Mouse (Mus musculus) forebrain, embryonic 11.5 days (tissue): ENCODE measurements around the gene Mtmr14. TPM values are rescaled to one million over a fixed set of nuclear protein-coding genes. Genes with fewer than 3 reads are reported as not detected.

Experiments used
- ATAC-seq: fragments of 200-750 bp; cut with Nextera tagmentation; replicated peaks from 2 replicates; pipeline ENCODE4 v1.8.0; 2017; ENCODE audit warnings: moderate TSS enrichment; ENCODE audit not compliant: low FRiP score
- DNase-seq: peaks from one replicate; pipeline ENCODE4 v3.0.0-alpha.2; 2017; ENCODE audit warnings: low spot score
- H3K27ac ChIP-seq: fragments of 300-500 bp; sonication (generic); 2 replicates; pipeline ENCODE4 v1.5.1; 2014; ENCODE audit warnings: low read depth, low read length
- H3K27me3 ChIP-seq: fragments of 300-500 bp; sonication (generic); 2 replicates; pipeline ENCODE4 v1.6.1; 2014; ENCODE audit warnings: mild to moderate bottlenecking, low read length, mixed read lengths; ENCODE audit not compliant: control insufficient read depth, insufficient read depth
- H3K36me3 ChIP-seq: fragments of 300-500 bp; sonication (generic); 2 replicates; pipeline ENCODE4 v1.6.1; 2014; ENCODE audit warnings: mild to moderate bottlenecking, low read length, moderate library complexity, mixed read lengths; ENCODE audit not compliant: control insufficient read depth, insufficient read depth
- H3K4me1 ChIP-seq: fragments of 300-500 bp; sonication (generic); replicated peaks from 2 replicates; pipeline ENCODE4 v1.6.1; 2014; ENCODE audit warnings: low read length, mixed read lengths; ENCODE audit not compliant: control insufficient read depth, insufficient read depth
- H3K4me2 ChIP-seq: fragments of 300-500 bp; sonication (generic); 2 replicates; pipeline ENCODE4 v1.6.1; 2014; ENCODE audit warnings: low read depth, mild to moderate bottlenecking, low read length, moderate library complexity, mixed read lengths; ENCODE audit not compliant: severe bottlenecking
- H3K4me3 ChIP-seq: fragments of 300-500 bp; sonication (generic); 2 replicates; pipeline ENCODE4 v1.5.1; 2014; ENCODE audit warnings: low read depth, low read length
- H3K9ac ChIP-seq: fragments of 300-500 bp; sonication (generic); 2 replicates; pipeline ENCODE4 v1.6.1; 2014; ENCODE audit warnings: low read length
- H3K9me3 ChIP-seq: fragments of 300-500 bp; sonication (generic); 2 replicates; pipeline ENCODE4 v1.6.1; 2016; ENCODE audit warnings: low read length, mixed read lengths; ENCODE audit not compliant: control insufficient read depth
- WGBS: fragments of 180-500 bp; shearing (Covaris S2); extraction: QIAGEN DNeasy Blood & Tissue Kit; methylation state at CpG from one replicate; pipeline ENCODE4 v1.1.7; 2014; 5-methylcytosine and 5-hydroxymethylcytosine counted together
- polyA plus RNA-seq: library from polyadenylated mRNA; unstranded; fragments of >200 nt; fragmentation: Nextera tagmentation; extraction: Ambion mirVana; gene quantifications from 2 replicates; pipeline ENCODE4 v1.2.1, GENCODE M21; 2014

Gene Mtmr14
- polyA plus RNA-seq, 1 experiment from 2014 or later = 50.8 TPM

DNA sequence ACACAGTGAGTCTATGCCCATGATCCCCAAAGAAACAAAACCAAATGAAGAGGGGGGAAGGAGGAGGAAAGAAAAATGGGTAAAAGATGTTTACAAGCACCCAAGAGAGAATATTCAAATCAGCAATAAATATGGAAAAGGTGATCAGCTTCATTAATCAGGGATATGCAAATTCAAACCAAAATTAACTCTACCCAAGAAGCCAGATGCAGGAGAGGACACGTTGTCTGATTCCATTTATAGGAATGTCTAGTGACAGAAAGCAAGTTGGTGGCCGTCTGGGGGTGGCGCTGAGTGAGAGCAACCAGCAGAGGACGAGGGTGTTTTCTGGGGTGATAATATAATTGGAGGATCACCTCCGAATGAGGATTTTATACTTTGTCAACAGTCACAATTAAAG is 2.5 kb upstream of the Mtmr14 start:
- no peaks in the 10 kb centered on the region for H3K9me3 ChIP-seq
- DNase-seq = no peak
- no peak overlapping the region for H3K4me3 ChIP-seq
- no peak overlapping the region for H3K27ac ChIP-seq
- ATAC-seq = no peak
- H3K27me3 ChIP-seq = no peaks in the 10 kb centered on the region
- H3K9ac ChIP-seq = no peak overlapping the region
- peaks cover 5% of the 10 kb centered on the region; the same call in 1 of the 2 replicates for H3K4me1 ChIP-seq
- no peaks in the 10 kb centered on the region for H3K36me3 ChIP-seq
- WGBS = 71% methylated on average over 5 of the region's 5 CpGs
- H3K4me2 ChIP-seq = no peak overlapping the region

DNA sequence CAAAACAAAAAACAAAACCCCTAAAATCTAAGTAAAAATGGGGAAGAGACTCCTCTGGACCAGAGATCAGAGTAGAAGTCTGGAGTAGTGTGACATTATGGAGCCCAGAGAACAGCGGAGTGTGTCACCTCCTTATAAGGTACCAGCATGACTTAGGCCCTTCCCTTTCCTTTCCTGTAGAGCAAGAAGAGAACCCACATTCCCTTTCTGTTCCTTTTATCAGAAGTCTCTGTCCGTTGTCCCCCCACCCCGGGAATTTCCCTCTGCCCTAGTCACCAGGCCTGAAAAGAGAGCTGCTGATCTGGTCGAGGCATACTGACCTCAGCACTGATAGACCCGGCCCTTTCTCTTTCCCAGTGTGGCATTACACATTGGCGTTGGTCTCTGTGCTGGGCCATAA is 799 bp downstream of the Mtmr14 start:
- DNase-seq (no peak), ATAC-seq (no peak)
- H3K36me3 ChIP-seq = no peaks in the 10 kb centered on the region
- 42% methylated on average over 6 of the region's 6 CpGs for WGBS
- peaks cover 5% of the 10 kb centered on the region; the same call in 1 of the 2 replicates for H3K4me1 ChIP-seq
- no peaks in the 10 kb centered on the region for H3K27me3 ChIP-seq
- H3K4me3 ChIP-seq = peak overlapping the region; percentile 99
- H3K9me3 ChIP-seq = no peaks in the 10 kb centered on the region
- H3K4me2 ChIP-seq = peak overlapping the region; percentile 97
- H3K9ac ChIP-seq = peak overlapping the region; percentile 82
- H3K27ac ChIP-seq = no peak overlapping the region

DNA sequence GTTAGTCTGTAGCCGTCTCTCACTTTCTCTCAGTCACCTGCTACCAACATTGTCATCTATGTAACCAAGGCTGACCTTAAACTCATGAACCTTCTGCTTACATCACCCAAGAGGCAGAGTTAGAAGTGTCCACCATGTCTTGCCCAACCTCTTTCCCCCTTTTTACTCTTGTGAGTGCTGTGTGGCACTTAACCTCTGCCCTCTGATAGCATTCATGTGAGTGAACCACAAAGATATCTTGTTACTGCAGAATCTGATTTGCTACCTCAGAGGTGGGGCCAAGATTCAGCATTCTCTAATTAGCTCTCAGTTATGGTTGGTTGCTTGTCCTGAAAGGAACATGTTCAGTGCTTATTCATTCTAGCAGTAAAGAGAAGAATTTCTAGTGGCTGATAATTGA is 5.1 kb downstream of the Mtmr14 start:
- Histone ChIP-seq H3K9ac (no peak overlapping the region), H3K27me3 (no peaks in the 10 kb centered on the region), H3K4me1 (peaks cover 5% of the 10 kb centered on the region; the same call in 1 of the 2 replicates), H3K9me3 (no peaks in the 10 kb centered on the region), H3K4me2 (no peak overlapping the region), H3K36me3 (no peaks in the 10 kb centered on the region), H3K4me3 (no peak overlapping the region), H3K27ac (no peak overlapping the region)
- WGBS = 93% methylated on average over 1 of the region's 1 CpGs
- no peak for DNase-seq
- ATAC-seq = no peak

DNA sequence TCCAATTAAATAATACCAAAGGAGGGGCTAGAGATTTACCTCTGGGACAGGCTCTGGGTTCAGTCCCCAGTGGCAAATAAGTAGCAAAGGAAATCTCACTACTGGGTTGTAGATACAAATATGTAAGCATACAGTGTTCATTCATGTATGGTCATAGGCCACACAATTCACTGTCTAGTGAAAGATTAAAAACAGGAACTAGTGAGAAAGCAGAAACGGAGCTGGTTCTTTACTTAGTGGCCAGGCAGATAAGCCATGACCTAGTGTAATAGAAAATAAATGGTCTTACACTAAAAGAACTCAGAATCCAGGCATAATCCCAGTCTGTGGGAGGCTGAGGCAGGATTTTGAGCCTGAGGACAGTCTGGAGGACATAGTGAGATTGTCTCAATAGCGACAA is 7.9 kb downstream of the Mtmr14 start:
- no peak overlapping the region for H3K9ac ChIP-seq
- no peak overlapping the region for H3K27ac ChIP-seq
- no peaks in the 10 kb centered on the region for H3K9me3 ChIP-seq
- no peak for ATAC-seq
- no peak for DNase-seq
- no peaks in the 10 kb centered on the region for H3K36me3 ChIP-seq
- H3K4me3 ChIP-seq = no peak overlapping the region
- WGBS = 92% methylated on average over 2 of the region's 2 CpGs
- H3K27me3 ChIP-seq = no peaks in the 10 kb centered on the region
- no peaks in the 10 kb centered on the region for H3K4me1 ChIP-seq
- no peak overlapping the region for H3K4me2 ChIP-seq

DNA sequence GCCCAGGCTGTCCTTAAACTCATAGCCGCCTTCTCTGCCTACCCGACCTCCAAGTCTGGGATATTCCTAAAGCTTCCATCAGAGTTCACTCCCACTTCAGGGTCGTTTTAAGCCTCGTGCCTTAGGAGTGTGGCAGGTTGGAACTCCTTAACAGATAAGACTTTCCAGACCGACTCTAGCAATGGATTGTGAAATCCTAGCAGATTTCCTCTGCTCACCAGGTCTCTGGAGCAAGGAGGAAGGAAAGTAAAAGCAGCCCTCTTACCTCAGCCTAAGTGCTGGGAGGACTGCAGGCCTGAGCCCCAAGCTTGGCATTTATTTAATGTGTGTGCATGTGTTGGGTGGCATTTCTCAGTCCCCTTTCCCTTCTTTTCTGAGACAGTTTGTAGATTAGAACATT is 13.1 kb downstream of the Mtmr14 start:
- no peaks in the 10 kb centered on the region for H3K9me3 ChIP-seq
- DNase-seq = no peak
- H3K9ac ChIP-seq = no peak overlapping the region
- no peak overlapping the region for H3K27ac ChIP-seq
- no peaks in the 10 kb centered on the region; the same call in 1 of the 2 replicates for H3K36me3 ChIP-seq
- H3K4me1 ChIP-seq = no peaks in the 10 kb centered on the region
- no peak overlapping the region for H3K4me3 ChIP-seq
- ATAC-seq = no peak
- H3K4me2 ChIP-seq = no peak overlapping the region
- no peaks in the 10 kb centered on the region for H3K27me3 ChIP-seq
- WGBS = 89% methylated on average over 5 of the region's 5 CpGs

DNA sequence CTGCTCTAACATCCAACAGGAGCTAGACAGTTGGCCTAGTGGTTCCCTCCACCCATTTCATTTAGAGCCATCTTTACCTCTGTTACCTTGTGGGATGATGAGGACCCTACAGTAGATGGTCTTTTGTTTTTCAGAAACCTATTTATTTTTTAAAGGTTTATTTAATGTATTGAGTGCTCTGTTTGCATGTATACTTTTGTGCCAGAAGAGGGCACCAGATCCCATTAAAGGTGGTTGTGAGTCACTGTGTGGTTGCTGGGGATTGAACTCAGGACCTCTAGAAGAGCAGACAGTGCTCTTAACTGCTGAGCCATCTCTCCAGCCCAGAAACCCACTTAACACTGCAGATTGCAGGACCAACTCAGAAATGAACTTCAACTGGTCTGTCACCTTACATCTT is 14.3 kb downstream of the Mtmr14 start:
- H3K4me1 ChIP-seq = no peaks in the 10 kb centered on the region
- no peak overlapping the region for H3K27ac ChIP-seq
- no peak overlapping the region for H3K9ac ChIP-seq
- no peak overlapping the region for H3K4me3 ChIP-seq
- no peaks in the 10 kb centered on the region; the same call in 1 of the 2 replicates for H3K36me3 ChIP-seq
- no peak for DNase-seq
- no peak for ATAC-seq
- H3K9me3 ChIP-seq = no peaks in the 10 kb centered on the region
- no peak overlapping the region for H3K4me2 ChIP-seq
- H3K27me3 ChIP-seq = no peaks in the 10 kb centered on the region

DNA sequence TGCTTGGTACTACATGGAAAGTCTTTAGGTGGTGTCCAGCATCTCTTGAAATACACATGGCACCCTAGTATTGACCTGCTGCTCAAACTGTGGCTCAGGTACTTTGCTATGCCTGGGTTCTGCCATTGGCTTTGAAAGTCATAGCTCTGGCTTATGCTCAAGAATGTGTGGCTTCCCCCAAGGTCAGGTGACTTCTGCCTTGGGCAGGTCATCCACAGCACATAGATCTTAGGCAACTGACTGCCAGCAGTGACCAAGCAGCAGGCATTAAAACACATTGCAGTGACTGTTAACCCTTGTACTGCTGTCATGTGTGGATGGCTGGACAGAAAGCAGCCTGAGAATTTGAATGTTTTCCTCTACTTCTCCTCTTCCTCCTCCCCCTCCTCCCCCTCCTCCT is 17.3 kb downstream of the Mtmr14 start:
- Histone ChIP-seq H3K36me3 (no peaks in the 10 kb centered on the region; the same call in 1 of the 2 replicates), H3K27me3 (no peaks in the 10 kb centered on the region), H3K9ac (no peak overlapping the region), H3K4me1 (no peaks in the 10 kb centered on the region), H3K4me3 (no peak overlapping the region), H3K9me3 (no peaks in the 10 kb centered on the region), H3K4me2 (no peak overlapping the region), H3K27ac (no peak overlapping the region)
- no peak for DNase-seq
- ATAC-seq = no peak

DNA sequence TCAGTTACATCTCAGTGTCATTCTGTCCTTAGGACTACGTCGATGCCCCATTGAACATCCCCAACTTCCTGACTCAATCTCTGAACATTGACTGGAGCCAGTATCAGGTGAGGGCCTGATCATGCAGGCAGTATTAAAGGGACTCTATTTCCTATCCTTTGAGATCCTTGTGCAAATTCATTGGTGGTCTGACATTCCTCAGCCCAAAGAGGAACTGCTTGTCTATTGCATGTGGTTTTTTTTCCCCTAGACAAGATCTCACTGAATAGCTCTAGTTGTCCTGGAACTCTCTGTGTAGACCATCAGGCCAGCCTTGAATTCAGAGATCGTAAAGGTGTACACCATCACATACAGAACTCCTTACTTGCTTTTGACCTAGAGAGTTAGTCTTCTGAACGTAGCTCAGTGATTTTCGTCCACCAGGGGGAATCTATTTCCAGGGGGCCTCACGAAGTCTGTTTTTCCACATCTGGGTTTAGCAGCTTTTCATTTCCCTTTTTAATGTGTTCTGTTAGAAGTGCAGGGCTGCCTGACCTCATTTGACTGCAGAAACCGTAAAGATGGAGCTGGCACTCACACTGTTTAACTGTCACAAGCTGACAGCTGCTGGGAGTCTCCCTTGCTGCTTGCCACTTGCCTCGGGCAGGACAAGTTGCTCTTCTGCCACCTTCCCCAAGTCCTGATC is 23.7 kb downstream of the Mtmr14 start:
- Histone ChIP-seq H3K4me1 (no peaks in the 10 kb centered on the region), H3K27ac (no peak overlapping the region), H3K36me3 (no peaks in the 10 kb centered on the region; the same call in 1 of the 2 replicates), H3K27me3 (no peaks in the 10 kb centered on the region), H3K9me3 (no peaks in the 10 kb centered on the region), H3K9ac (no peak overlapping the region), H3K4me2 (no peak overlapping the region), H3K4me3 (no peak overlapping the region)
- 89% methylated on average over 8 of the region's 8 CpGs for WGBS
- no peak for DNase-seq
- no peak for ATAC-seq

DNA sequence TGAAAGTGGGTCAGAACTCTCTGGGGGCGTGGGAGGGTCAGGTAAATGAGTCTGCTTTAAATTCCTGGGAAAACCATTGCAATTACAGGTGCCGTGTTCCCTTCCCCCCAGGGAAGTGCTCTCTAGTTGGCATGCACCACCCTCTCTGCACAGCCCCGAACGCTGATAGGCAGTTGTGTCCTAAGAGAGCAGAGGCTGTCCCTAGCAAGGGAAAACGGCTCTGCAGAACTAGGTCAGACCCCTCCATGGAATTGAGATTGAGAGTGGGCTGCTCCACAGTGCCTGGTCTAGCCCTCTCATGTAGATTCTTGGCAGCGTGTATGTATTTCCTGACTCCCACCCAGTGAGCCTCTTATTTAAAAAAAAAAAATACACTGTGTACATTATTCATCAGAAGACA is 25.9 kb downstream of the Mtmr14 start:
- 93% methylated on average over 6 of the region's 6 CpGs for WGBS
- Histone ChIP-seq H3K4me2 (no peak overlapping the region), H3K36me3 (peaks cover 1% of the 10 kb centered on the region; the same call in 1 of the 2 replicates), H3K27ac (no peak overlapping the region), H3K9me3 (no peaks in the 10 kb centered on the region), H3K27me3 (no peaks in the 10 kb centered on the region), H3K9ac (no peak overlapping the region), H3K4me1 (no peaks in the 10 kb centered on the region), H3K4me3 (no peak overlapping the region)
- ATAC-seq = no peak
- no peak for DNase-seq
